Mouse (Mus musculus): ENCODE measurements at regions not wholly inside any gene's neighbourhood (a gene's known extent, or its start where the extent isn't known, plus 50 kb on each side); places are given as distances from the start of the nearest gene placed in this dataset.

GRCm38 (mm10) chr17:45905596-45905995, 126.6 kb downstream of the Vegfa start:
- H3K4me1 ChIP-seq (ENCODE audit: insufficient read depth, low read length) = no peaks in the 10 kb centered on the region
- WGBS = 45% methylated on average over 7 of the region's 7 CpGs

DNA sequence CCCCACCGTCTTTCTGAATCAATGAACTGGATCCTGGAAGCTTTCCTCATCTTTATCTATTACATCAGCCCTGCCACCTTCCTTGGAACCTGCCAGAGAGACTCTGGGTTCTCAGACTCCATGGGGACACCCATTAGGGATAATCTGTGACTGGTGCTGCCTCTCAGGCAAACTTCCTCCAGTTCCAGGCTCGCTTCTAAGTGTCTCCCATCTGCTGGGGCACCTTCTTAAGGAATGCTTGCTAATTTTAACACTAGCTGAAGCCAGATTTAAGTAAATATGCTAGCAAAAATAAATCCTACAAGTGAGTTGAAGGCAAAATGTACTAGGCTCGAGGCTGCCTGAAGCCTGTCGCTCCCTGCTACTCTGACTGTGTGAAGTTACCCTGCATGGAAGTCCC, 127.9 kb downstream of the Vegfa start:
- 57% methylated on average over 4 of the region's 4 CpGs for WGBS
- Histone ChIP-seq H3K4me1 (ENCODE audit: insufficient read depth, low read length) (no peaks in the 10 kb centered on the region), H3K27ac (ENCODE audit: low read depth, low read length) (no peak overlapping the region), H3K4me2 (ENCODE audit: low read depth, low read length, poor library complexity, severe bottlenecking) (no peak overlapping the region), H3K4me3 (ENCODE audit: low read depth, low read length) (no peak overlapping the region), H3K9me3 (ENCODE audit: low read length) (no peaks in the 10 kb centered on the region), H3K9ac (replicated peaks; ENCODE audit: low read length, poor library complexity, severe bottlenecking) (no peak overlapping the region), H3K27me3 (ENCODE audit: insufficient read depth, low read length) (no peaks in the 10 kb centered on the region), H3K36me3 (ENCODE audit: insufficient read depth, low read length) (no peaks in the 10 kb centered on the region)
- no peak for TF ChIP-seq CTCF (IDR thresholded peaks at IDR 0.05)
- no peak for DNase-seq (ENCODE audit: low spot score)
- no peak for ATAC-seq (ENCODE audit: low FRiP score)

More at GRCm38 (mm10) chr17:45905596-45905995, 126.6 kb downstream of the Vegfa start:
- H3K9me3 ChIP-seq (ENCODE audit: low read length) = no peaks in the 10 kb centered on the region
- H3K27me3 ChIP-seq (ENCODE audit: insufficient read depth, low read length) = no peaks in the 10 kb centered on the region
- no peak overlapping the region for H3K4me3 ChIP-seq (ENCODE audit: low read depth, low read length)
- ATAC-seq (ENCODE audit: low FRiP score) = no peak
- no peak overlapping the region for H3K9ac ChIP-seq (replicated peaks; ENCODE audit: low read length, poor library complexity, severe bottlenecking)
- H3K4me2 ChIP-seq (ENCODE audit: low read depth, low read length, poor library complexity, severe bottlenecking) = no peak overlapping the region
- H3K36me3 ChIP-seq (ENCODE audit: insufficient read depth, low read length) = no peaks in the 10 kb centered on the region
- no peak for DNase-seq (ENCODE audit: low spot score)
- TF ChIP-seq CTCF (IDR thresholded peaks at IDR 0.05) = no peak
- no peak overlapping the region for H3K27ac ChIP-seq (ENCODE audit: low read depth, low read length)

- H3K4me2 ChIP-seq (ENCODE audit: low read depth, low read length, poor library complexity, severe bottlenecking) = no peak overlapping the region
- H3K36me3 ChIP-seq (ENCODE audit: insufficient read depth, low read length) = no peaks in the 10 kb centered on the region
- ATAC-seq (ENCODE audit: low FRiP score) = no peak
- H3K9me3 ChIP-seq (ENCODE audit: low read length) = no peaks in the 10 kb centered on the region
- no peak overlapping the region for H3K27ac ChIP-seq (ENCODE audit: low read depth, low read length)
- no peaks in the 10 kb centered on the region for H3K4me1 ChIP-seq (ENCODE audit: insufficient read depth, low read length)
- no peak overlapping the region for H3K9ac ChIP-seq (replicated peaks; ENCODE audit: low read length, poor library complexity, severe bottlenecking)
- no peak for TF ChIP-seq CTCF (IDR thresholded peaks at IDR 0.05)
- no peak overlapping the region for H3K4me3 ChIP-seq (ENCODE audit: low read depth, low read length)
- no peak for DNase-seq (ENCODE audit: low spot score)
- WGBS = 92% methylated on average over 9 of the region's 9 CpGs
- no peaks in the 10 kb centered on the region for H3K27me3 ChIP-seq (ENCODE audit: insufficient read depth, low read length)
Measured at GRCm38 (mm10) chr17:45903294-45903693, 128.9 kb downstream of the Vegfa start.

GRCm38 (mm10) chr17:45902668-45903067, 129.5 kb downstream of the Vegfa start:
- no peak overlapping the region for H3K4me3 ChIP-seq (ENCODE audit: low read depth, low read length)
- 91% methylated on average over 7 of the region's 7 CpGs for WGBS

DNA sequence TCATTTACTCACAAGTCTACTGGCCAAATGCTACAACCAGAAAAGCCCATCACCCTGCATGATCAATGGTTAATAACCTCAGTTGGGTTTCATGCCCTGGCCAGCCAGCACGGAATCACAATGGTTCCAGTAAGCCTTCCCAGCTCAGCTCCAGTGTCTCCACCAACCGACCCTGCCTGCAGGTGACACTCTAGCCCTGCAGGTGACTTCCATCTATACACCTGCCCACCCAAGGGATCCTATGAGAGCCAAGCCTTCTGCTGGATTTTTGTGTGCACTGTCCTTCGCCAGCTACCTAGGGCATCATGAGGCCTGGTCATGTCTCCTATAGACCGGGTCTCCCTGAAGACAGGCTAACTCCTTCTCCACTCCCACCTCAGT, 135.3 kb downstream of the Vegfa start:
- 36% methylated on average over 4 of the region's 4 CpGs for WGBS
- no peaks in the 10 kb centered on the region for H3K36me3 ChIP-seq (ENCODE audit: insufficient read depth, low read length)
- H3K4me3 ChIP-seq (ENCODE audit: low read depth, low read length) = no peak overlapping the region
- ATAC-seq (ENCODE audit: low FRiP score) (no peak), DNase-seq (ENCODE audit: low spot score) (no peak)
- H3K27ac ChIP-seq (ENCODE audit: low read depth, low read length) = no peak overlapping the region
- no peaks in the 10 kb centered on the region for H3K9me3 ChIP-seq (ENCODE audit: low read length)
- peak; percentile 29; the same call in 1 of the 2 replicates for TF ChIP-seq CTCF (IDR thresholded peaks at IDR 0.05)
- H3K9ac ChIP-seq (replicated peaks; ENCODE audit: low read length, poor library complexity, severe bottlenecking) = no peak overlapping the region
- no peak overlapping the region for H3K4me2 ChIP-seq (ENCODE audit: low read depth, low read length, poor library complexity, severe bottlenecking)
- H3K27me3 ChIP-seq (ENCODE audit: insufficient read depth, low read length) = no peaks in the 10 kb centered on the region
- H3K4me1 ChIP-seq (ENCODE audit: insufficient read depth, low read length) = no peaks in the 10 kb centered on the region

More at GRCm38 (mm10) chr17:45902668-45903067, 129.5 kb downstream of the Vegfa start:
- DNase-seq (ENCODE audit: low spot score) (no peak), ATAC-seq (ENCODE audit: low FRiP score) (no peak)
- Histone ChIP-seq H3K9ac (replicated peaks; ENCODE audit: low read length, poor library complexity, severe bottlenecking) (no peak overlapping the region), H3K27ac (ENCODE audit: low read depth, low read length) (no peak overlapping the region), H3K27me3 (ENCODE audit: insufficient read depth, low read length) (no peaks in the 10 kb centered on the region), H3K4me1 (ENCODE audit: insufficient read depth, low read length) (no peaks in the 10 kb centered on the region), H3K9me3 (ENCODE audit: low read length) (no peaks in the 10 kb centered on the region), H3K36me3 (ENCODE audit: insufficient read depth, low read length) (no peaks in the 10 kb centered on the region), H3K4me2 (ENCODE audit: low read depth, low read length, poor library complexity, severe bottlenecking) (no peak overlapping the region)
- TF ChIP-seq CTCF (IDR thresholded peaks at IDR 0.05) = no peak

DNA sequence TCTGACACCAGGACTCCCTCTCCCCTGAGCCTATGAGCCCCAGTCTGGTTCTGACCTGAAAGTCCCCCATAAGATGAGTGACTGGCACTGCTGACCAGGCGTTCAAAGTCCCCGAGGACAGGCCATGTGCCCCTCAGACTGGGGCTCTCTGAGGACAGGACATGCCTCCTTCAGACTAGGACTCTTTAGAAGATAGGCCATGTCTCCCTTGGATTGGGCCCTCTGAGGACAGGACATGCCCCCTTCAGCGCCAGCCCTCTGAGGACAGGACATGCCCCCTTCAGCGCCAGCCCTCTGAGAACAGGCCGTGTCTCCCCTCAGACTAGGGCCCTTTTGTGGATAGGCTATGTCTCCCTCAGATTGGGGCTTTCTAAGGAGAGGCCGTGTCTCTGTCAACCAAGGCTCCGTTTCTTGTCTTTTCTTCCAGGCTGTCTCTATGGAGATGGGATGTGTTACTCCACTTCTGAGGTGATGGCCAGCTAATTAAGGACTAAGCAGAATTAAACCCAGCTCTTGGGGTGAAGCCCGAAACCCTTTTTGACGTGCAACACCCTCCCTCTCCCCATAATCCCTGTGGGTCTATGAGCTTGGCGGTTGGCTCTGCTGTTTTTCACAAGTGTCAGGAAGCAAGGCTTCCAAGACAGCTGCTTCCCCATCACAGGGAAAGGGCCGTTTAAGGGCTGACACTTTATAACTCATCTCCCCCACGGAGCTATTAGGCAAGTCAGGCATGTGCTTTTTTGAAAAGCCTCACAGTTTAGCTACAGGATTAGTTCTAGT, 135.8 kb downstream of the Vegfa start:
- Histone ChIP-seq H3K4me2 (ENCODE audit: low read depth, low read length, poor library complexity, severe bottlenecking) (no peak overlapping the region), H3K4me1 (ENCODE audit: insufficient read depth, low read length) (no peaks in the 10 kb centered on the region), H3K36me3 (ENCODE audit: insufficient read depth, low read length) (no peaks in the 10 kb centered on the region), H3K9ac (replicated peaks; ENCODE audit: low read length, poor library complexity, severe bottlenecking) (no peak overlapping the region), H3K9me3 (ENCODE audit: low read length) (no peaks in the 10 kb centered on the region), H3K4me3 (ENCODE audit: low read depth, low read length) (no peak overlapping the region), H3K27me3 (ENCODE audit: insufficient read depth, low read length) (no peaks in the 10 kb centered on the region), H3K27ac (ENCODE audit: low read depth, low read length) (no peak overlapping the region)
- 34% methylated on average over 12 of the region's 12 CpGs for WGBS
- DNase-seq (ENCODE audit: low spot score) (peak; percentile 73), ATAC-seq (ENCODE audit: low FRiP score) (no peak)
- TF ChIP-seq CTCF (IDR thresholded peaks at IDR 0.05) = no peak

All from midbrain, postnatal 0 days (tissue).